Mouse (Mus musculus) ES-Bruce4 (cell line): ENCODE measurements around the gene Fam214a. TPM values are rescaled to one million over a fixed set of nuclear protein-coding genes. Genes with fewer than 3 reads are reported as not detected.
A peak's percentile ranks its signal among the peaks of the same experiment; 100 is the strongest.

ENCODE experiments used
- H3K27ac ChIP-seq: 2 replicates; pipeline ENCODE4 v1.5.1; 2012; ENCODE audit warnings: low read length, inconsistent platforms; ENCODE audit not compliant: insufficient read depth
- H3K27me3 ChIP-seq: 2 replicates; pipeline ENCODE4 v1.6.1; 2012; ENCODE audit warnings: mild to moderate bottlenecking, low read length, inconsistent platforms; ENCODE audit not compliant: control insufficient read depth, poor library complexity, insufficient read depth, severe bottlenecking
- H3K36me3 ChIP-seq: 2 replicates; pipeline ENCODE4 v1.6.1; 2012; ENCODE audit warnings: inconsistent platforms, mild to moderate bottlenecking, low read length, moderate library complexity; ENCODE audit not compliant: control insufficient read depth, poor library complexity, insufficient read depth, severe bottlenecking
- H3K4me1 ChIP-seq: one replicate; pipeline ENCODE4 v1.8.1; 2011; ENCODE audit warnings: low read length; ENCODE audit not compliant: control insufficient read depth, insufficient read depth
- H3K4me3 ChIP-seq: 2 replicates; pipeline ENCODE4 v1.5.1; 2011; ENCODE audit warnings: low read depth, mild to moderate bottlenecking, low read length
- H3K9ac ChIP-seq: 2 replicates; pipeline ENCODE4 v1.6.1; 2012; ENCODE audit warnings: low read depth, mild to moderate bottlenecking, inconsistent platforms; ENCODE audit not compliant: poor library complexity, severe bottlenecking
- H3K9me3 ChIP-seq: replicated peaks from 2 replicates; pipeline ENCODE4 v1.6.1; 2012; ENCODE audit warnings: mild to moderate bottlenecking, low read length, inconsistent platforms; ENCODE audit not compliant: control insufficient read depth, poor library complexity, insufficient read depth, severe bottlenecking
- CTCF ChIP-seq: IDR thresholded peaks from one replicate; pipeline ENCODE4 v1.8.1; 2011; ENCODE audit warnings: low read depth, low read length
- EP300 ChIP-seq: IDR thresholded peaks from 2 replicates; pipeline ENCODE4 v1.6.1; 2011; ENCODE audit warnings: low read depth, low read length; ENCODE audit not compliant: insufficient read depth
- POLR2A ChIP-seq: IDR thresholded peaks from one replicate; pipeline ENCODE4 v1.8.1; 2011; ENCODE audit warnings: low read length; ENCODE audit not compliant: insufficient read depth
- polyA plus RNA-seq: library from polyadenylated mRNA; stranded (reverse); fragments of >200 nt; gene quantifications from 2 replicates; pipeline ENCODE4 v1.2.4, GENCODE M21; 2011; ENCODE audit warnings: low read depth; ENCODE audit not compliant: missing spikeins, insufficient read depth, insufficient read length

The Fam214a gene
- polyA plus RNA-seq, 1 experiment: 9.8 TPM

GRCm38 (mm10) chr9:75070457-75071028, 117.9 kb downstream of the Fam214a start, which contains the start of gene Myo5a:
TSS of gene Myo5a (plus strand) at chr9:75071015.
- Histone ChIP-seq H3K4me3 (peak within 1 kb of the TSS; percentile 83), H3K27me3 (no peaks in the 10 kb centered on the region), H3K27ac (peak within 1 kb of the TSS; percentile 46), H3K9ac (peak within 1 kb of the TSS; percentile 45), H3K4me1 (no peaks in the 10 kb centered on the region), H3K9me3 (no peaks in the 10 kb centered on the region), H3K36me3 (no peaks in the 10 kb centered on the region)
- TF ChIP-seq POLR2A (no peak), CTCF (no peak), EP300 (no peak)

- H3K4me3 ChIP-seq: peak overlapping the region; percentile 83
- H3K4me1 ChIP-seq: no peaks in the 10 kb centered on the region
- no peaks in the 10 kb centered on the region for H3K27me3 ChIP-seq
- H3K9ac ChIP-seq: peak overlapping the region; percentile 45
- no peak for TF ChIP-seq EP300
- TF ChIP-seq POLR2A: peak; percentile 43
- no peaks in the 10 kb centered on the region for H3K9me3 ChIP-seq
- H3K36me3 ChIP-seq: no peaks in the 10 kb centered on the region
- H3K27ac ChIP-seq: peak overlapping the region; percentile 46
These were observed 118.5 kb downstream of the Fam214a start for GRCm38 (mm10) chr9:75071029-75071705.

- Histone ChIP-seq H3K4me3 (peak overlapping the region; percentile 83), H3K27ac (no peak overlapping the region), H3K4me1 (no peaks in the 10 kb centered on the region), H3K9ac (peak overlapping the region; percentile 45), H3K36me3 (no peaks in the 10 kb centered on the region), H3K27me3 (no peaks in the 10 kb centered on the region), H3K9me3 (no peaks in the 10 kb centered on the region)
- no peak for TF ChIP-seq CTCF
- TF ChIP-seq POLR2A: no peak
- no peak for TF ChIP-seq EP300
These were observed 119.1 kb downstream of the Fam214a start for GRCm38 (mm10) chr9:75071706-75072192.

GRCm38 (mm10) chr9:75072361-75072760, 119.7 kb downstream of the Fam214a start:
- Histone ChIP-seq H3K27ac (no peak overlapping the region), H3K36me3 (no peaks in the 10 kb centered on the region), H3K4me3 (no peak overlapping the region), H3K9me3 (no peaks in the 10 kb centered on the region), H3K9ac (0 out of 2 replicates have a peak overlapping the region, but pooled peaks have one; percentile 45), H3K4me1 (no peaks in the 10 kb centered on the region), H3K27me3 (no peaks in the 10 kb centered on the region)
- no peak for TF ChIP-seq POLR2A
- no peak for TF ChIP-seq EP300
- TF ChIP-seq CTCF: no peak

- TF ChIP-seq CTCF (no peak), EP300 (no peak), POLR2A (no peak)
- Histone ChIP-seq H3K27me3 (no peaks in the 10 kb centered on the region), H3K9me3 (no peaks in the 10 kb centered on the region; the same call in 1 of the 2 replicates), H3K9ac (no peak overlapping the region), H3K36me3 (no peaks in the 10 kb centered on the region), H3K4me1 (no peaks in the 10 kb centered on the region), H3K4me3 (no peak overlapping the region), H3K27ac (no peak overlapping the region)
These were observed 124.5 kb downstream of the Fam214a start for GRCm38 (mm10) chr9:75077191-75077590.

Other genes starting within 250 kb of the Fam214a start
- gene Onecut1, start 91.0 kb upstream of the Fam214a start, polyA plus RNA-seq: 0.44 TPM in 1 of 2 replicates, not detected in the other
- 262 and 284 TPM in 2 replicates for gene Arpp19, start 84.7 kb downstream of the Fam214a start, polyA plus RNA-seq
- 91.8 and 98.0 TPM in 2 replicates for gene Myo5a, start 118.1 kb downstream of the Fam214a start, polyA plus RNA-seq